Mouse (Mus musculus): ENCODE results near the gene Rasl11a. TPM values are rescaled to one million over a fixed set of nuclear protein-coding genes. Genes with fewer than 3 reads are reported as not detected.

The Rasl11a gene
- total RNA-seq, 2 experiments from 2014 or later, result 9.2 to 17.1 TPM

DNA sequence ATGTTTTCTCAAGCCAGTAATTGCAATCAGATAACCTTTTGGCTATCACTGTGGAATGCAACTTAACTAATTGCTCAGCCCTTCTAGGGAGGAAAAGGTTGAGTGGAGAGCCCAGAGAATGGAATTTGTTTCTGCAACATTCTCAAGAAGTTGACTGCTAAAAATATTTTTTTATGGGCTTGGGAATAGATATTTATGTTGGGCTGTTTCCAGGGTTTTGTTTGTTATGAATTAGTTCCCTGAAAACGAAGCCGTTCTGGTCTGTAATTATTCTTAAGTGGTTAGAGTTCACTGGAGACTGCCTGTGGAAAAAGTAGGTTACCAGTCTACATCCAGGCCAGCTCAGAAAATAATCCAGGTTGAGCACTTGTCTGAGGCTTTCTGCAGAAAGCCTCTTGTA is 1.6 kb downstream of the Rasl11a start:
- intact Hi-C loops (cut with DNase I), result loop anchor here (5.0 kb wide), 1 partner anchor 41 kb away; no protein-coding TSS in a partner anchor
- H3K27ac ChIP-seq, result no peak overlapping the region; the same call in 1 of the 2 replicates
- H3K4me3 ChIP-seq, result peak overlapping the region; percentile 66; the same call in 1 of the 2 replicates
- no peak for DNase-seq (ENCODE audit: extremely low spot score in 1 of 2, low spot score in 2 of 2)
- TF ChIP-seq CTCF (IDR thresholded peaks at IDR 0.05), result no peak

DNA sequence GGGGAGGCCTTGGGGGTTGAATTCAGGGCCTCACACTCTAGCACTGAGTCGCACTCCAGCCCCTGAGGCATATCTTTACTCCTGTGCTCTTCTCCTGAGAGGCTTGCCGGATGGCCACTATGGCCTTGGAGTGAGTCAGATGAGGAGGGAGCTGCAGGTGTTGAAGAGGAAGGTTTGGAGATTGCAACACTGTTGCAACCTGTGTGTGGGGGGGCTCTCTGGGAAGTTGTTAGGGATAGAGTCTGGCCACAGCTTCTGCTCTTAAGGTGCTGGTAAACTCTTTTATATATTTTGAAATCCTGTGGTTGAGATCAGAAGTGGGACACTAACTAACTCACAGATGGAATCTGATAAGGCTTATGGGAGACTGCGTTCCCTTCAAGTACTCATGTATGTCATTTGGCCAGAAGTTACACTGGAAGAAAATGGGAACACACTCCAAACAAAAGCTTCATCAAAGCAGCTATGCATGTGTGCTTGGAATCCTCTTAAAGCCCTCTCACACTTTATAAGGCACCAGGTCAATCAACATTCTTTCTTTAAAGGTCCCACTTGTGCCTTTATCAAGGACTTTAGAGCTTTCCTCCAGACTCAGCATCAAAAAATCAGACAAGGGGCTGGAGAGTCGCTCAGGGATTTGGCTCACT is 4.2 kb downstream of the Rasl11a start:
- no peak for DNase-seq (ENCODE audit: extremely low spot score in 1 of 2, low spot score in 2 of 2)
- TF ChIP-seq CTCF (IDR thresholded peaks at IDR 0.05), result no peak
- intact Hi-C loops (cut with DNase I), result loop anchor here (5.0 kb wide), 1 partner anchor 38 kb away; no protein-coding TSS in a partner anchor
- Histone ChIP-seq H3K4me3 (no peak overlapping the region), H3K27ac (no peak overlapping the region)

DNA sequence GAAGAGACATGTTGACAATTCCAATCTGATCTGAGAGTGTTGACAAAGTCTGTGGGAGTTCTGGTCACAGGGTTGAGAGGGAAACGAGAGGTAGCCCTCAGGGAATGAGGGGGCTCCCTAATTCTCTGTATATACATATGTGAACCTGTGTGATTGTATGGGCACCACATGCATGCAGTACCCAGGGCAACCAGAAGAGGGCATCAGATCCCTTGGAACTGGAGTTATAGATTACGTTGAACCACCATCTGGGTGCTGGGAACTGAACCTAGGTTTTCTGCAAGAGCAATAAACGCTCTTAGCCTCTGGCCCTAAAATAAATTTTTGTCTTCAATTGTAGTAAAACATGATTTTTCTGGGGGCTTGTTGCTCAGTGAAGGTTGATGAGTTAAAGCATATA is 11.2 kb downstream of the Rasl11a start:
- Histone ChIP-seq H3K4me3 (no peak overlapping the region), H3K27ac (no peak overlapping the region)
- TF ChIP-seq CTCF (IDR thresholded peaks at IDR 0.05), result peak; percentile 20
- no peak for DNase-seq (ENCODE audit: extremely low spot score in 1 of 2, low spot score in 2 of 2)
- intact Hi-C loops (cut with DNase I), result no loop called here

DNA sequence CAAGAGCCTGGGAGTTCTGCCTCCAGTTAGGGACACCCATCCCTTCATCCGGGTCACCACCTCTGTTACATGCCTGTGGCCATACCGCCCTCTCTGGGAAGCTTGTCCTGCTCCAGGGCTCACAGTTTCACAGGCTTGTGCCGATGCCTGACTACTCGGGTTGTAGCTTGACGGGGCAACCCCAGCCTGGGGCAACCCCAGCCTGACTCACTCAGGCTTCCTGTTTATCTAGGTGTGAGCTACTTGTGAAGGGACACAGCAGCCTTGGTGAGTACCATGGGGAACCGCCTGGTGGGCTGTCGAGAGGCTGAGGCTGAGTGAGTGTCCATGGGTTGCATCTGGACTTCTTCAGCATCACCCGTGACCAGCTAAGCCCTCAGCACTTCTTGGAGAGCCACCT is 12.7 kb downstream of the Rasl11a start:
- intact Hi-C loops (cut with DNase I), result no loop called here
- no peak overlapping the region for H3K27ac ChIP-seq
- no peak for DNase-seq (ENCODE audit: extremely low spot score in 1 of 2, low spot score in 2 of 2)
- TF ChIP-seq CTCF (IDR thresholded peaks at IDR 0.05), result no peak
- no peak overlapping the region for H3K4me3 ChIP-seq

DNA sequence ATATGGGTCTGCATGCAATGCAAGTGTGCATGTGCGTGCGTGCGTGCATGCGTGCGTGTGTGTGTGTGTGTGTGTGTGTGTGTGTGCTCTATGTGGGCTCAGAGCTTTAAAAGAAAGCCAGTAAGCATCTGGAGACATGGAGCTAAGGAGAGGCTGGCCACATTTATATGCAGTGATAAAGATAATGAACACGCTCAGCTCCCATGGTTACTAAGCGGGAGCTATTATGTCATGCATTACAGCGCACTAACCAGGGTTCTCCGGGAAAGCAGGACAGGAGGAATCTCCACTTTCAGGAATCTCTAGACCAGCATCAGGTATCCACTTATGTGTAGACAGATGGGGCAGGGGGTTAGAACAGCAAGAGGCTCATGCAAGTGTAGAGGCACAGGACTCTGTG is 13.9 kb downstream of the Rasl11a start:
- DNase-seq (ENCODE audit: extremely low spot score in 1 of 2, low spot score in 2 of 2), result no peak
- no peak overlapping the region for H3K27ac ChIP-seq
- intact Hi-C loops (cut with DNase I), result no loop called here
- TF ChIP-seq CTCF (IDR thresholded peaks at IDR 0.05), result no peak
- H3K4me3 ChIP-seq, result no peak overlapping the region

DNA sequence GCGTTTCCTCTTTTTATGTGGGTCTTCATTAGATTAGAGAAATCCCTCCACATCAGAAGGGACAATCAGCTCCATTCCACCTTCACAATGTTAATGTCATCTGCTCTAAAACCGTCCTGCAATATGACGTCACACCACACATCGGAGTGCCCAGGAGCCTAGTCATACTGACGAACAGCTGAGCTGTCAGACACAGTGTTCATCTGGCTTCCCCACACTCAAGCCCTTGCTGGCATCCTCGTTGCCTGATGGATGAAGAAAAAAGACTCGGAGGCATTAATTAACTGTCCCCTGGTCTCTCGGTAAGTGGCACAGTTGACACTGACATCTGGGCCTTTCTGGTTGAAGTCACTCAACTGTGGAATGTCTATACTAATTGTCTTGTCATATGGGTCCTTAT is 14.4 kb downstream of the Rasl11a start:
- no peak for TF ChIP-seq CTCF (IDR thresholded peaks at IDR 0.05)
- H3K27ac ChIP-seq, result no peak overlapping the region
- no peak overlapping the region for H3K4me3 ChIP-seq
- no peak for DNase-seq (ENCODE audit: extremely low spot score in 1 of 2, low spot score in 2 of 2)
- intact Hi-C loops (cut with DNase I), result no loop called here

DNA sequence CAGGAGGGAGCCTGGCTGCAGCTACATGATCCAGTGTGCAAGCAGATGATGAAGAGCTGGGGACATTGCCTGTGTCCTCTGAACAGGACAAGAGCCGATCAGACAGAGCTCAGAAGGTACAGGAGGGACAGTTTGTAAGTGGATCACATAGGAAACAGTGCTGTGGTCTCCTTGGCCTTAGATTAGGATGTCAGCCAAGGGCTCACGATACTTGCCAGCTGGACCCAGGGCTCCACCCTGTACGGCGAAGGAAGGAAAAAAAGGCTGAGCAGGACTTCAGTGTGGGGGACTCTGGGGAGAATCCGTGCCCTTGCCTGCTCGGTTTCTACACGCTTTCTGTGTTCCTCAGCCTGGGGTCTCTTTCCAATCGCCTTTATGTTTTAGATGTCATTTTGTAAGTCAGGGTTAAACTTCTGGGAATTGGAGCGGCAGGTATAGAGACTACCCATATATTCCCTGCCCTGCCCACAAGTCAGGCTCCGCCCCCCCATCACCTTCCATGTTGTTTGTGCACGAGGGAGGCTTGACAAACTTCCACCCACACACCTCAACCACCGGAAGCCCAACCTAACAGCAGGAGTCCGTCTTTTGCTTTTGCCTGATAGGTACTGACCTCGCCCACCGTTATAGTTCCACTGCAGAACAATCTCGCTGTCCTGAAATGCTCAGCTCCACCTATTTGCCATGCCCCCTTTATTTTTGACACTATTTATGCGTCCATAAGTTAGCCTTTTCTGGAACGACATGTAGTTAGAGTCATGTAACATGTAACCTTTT is 15.5 kb downstream of the Rasl11a start:
- no peak for DNase-seq (ENCODE audit: extremely low spot score in 1 of 2, low spot score in 2 of 2)
- intact Hi-C loops (cut with DNase I), result no loop called here
- no peak overlapping the region for H3K4me3 ChIP-seq
- H3K27ac ChIP-seq, result no peak overlapping the region
- TF ChIP-seq CTCF (IDR thresholded peaks at IDR 0.05), result no peak

DNA sequence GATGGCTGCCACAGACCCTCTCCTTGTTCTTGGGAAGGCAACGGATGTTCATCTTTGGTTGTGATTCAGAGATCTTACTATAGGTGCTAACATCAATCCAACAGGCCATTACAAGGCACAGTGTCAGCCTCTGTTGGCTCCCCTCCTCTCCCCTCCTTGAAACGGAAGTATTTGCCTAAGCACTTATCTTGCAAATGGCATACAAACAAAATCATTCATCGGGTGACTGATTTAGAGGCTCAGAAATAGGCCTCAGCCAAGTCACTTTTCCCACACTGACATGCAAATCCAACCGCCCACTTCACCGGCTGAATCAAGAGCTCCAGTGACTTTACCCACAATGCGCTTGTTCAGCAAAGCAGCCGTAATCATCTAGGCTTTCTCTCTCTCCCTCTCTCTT is 16.7 kb downstream of the Rasl11a start:
- DNase-seq (ENCODE audit: extremely low spot score in 1 of 2, low spot score in 2 of 2), result peak; percentile 58 to 68
- intact Hi-C loops (cut with DNase I), result no loop called here
- TF ChIP-seq CTCF (IDR thresholded peaks at IDR 0.05), result no peak
- no peak overlapping the region for H3K4me3 ChIP-seq
- H3K27ac ChIP-seq, result peak overlapping the region; percentile 68

DNA sequence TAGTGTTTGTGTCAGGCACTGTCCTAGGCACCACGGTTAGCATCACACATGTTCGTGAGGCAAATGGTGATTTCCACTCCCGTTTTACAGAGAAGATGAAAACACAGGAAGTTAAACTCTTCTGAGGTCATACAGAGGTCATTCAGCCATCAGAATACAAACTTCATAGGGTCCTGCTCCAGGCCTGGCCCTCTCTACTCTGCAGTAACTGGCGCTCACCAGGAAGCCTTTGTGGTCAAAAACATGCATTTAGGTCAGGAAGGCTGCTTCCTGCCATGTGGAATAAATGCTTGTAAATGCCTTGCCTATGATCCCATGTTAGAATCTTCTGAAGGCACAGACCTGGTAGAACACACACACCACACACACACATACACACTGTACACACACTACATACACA is 20.6 kb downstream of the Rasl11a start:
- Histone ChIP-seq H3K27ac (no peak overlapping the region), H3K4me3 (no peak overlapping the region)
- intact Hi-C loops (cut with DNase I), result no loop called here
- no peak for DNase-seq (ENCODE audit: extremely low spot score in 1 of 2, low spot score in 2 of 2)
- TF ChIP-seq CTCF (IDR thresholded peaks at IDR 0.05), result no peak

DNA sequence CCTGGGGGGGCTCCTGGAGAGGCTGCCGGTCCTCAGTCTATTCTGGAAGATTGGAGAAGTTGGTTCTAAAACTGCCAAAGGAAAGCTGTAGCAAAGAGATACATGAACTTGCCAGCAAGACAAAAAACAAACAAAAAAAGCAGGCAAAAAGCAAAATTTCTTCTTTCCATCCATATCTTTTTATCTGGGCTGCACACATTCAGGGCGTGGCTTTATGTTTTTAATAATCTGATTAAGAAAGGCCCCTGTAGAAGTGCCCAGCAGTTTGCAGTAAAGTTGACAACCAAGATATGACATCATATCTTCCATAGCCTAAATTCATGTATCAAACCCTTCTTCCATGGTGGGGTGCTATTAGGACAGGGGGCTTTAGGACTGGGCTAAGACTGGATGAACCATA is 21.4 kb downstream of the Rasl11a start:
- Histone ChIP-seq H3K27ac (no peak overlapping the region), H3K4me3 (no peak overlapping the region)
- intact Hi-C loops (cut with DNase I), result loop anchor here (2.0 kb wide), 1 partner anchor 21 kb away; the partner anchor contains the start of gene Rasl11a
- no peak for DNase-seq (ENCODE audit: extremely low spot score in 1 of 2, low spot score in 2 of 2)
- no peak for TF ChIP-seq CTCF (IDR thresholded peaks at IDR 0.05)

DNA sequence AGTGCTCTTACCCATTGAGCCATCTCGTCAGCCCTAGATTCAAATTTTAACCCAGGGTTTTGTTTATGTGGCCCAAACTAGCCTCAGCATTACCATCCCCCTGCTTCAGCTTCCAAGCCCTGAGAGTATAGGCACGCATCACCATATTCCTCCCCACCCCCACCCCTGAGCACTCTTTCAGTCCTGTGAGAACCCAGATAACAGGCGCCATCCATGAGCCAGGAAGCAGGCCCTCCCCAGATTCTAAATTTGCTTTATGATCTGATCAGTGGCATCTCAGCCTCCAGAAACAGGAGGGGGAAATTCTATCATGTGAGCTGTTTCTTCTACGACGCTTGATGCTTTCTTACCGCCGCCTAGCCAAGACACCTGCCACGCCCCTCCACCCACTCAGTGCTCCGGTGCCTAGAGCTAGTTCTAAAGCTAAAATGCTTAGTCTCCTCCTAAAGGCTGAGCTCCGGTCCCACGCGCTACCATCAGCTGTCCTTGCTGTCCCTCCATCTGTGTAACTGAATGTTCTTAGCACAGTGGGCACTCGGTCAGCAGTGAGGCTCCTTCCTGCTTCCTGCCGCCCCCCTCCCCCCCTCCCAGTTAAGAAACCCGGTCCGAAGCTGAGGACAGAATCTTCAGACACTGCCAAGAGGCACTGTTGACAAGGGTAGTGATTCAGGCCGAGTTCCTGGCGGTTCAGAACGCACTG is 22.5 kb downstream of the Rasl11a start:
- no peak for TF ChIP-seq CTCF (IDR thresholded peaks at IDR 0.05)
- peak; percentile 82 to 87 for DNase-seq (ENCODE audit: extremely low spot score in 1 of 2, low spot score in 2 of 2)
- intact Hi-C loops (cut with DNase I), result loop anchor here (2.0 kb wide), 1 partner anchor 23 kb away; the partner anchor contains the start of gene Rasl11a
- Histone ChIP-seq H3K27ac (peak overlapping the region; percentile 77), H3K4me3 (no peak overlapping the region)

DNA sequence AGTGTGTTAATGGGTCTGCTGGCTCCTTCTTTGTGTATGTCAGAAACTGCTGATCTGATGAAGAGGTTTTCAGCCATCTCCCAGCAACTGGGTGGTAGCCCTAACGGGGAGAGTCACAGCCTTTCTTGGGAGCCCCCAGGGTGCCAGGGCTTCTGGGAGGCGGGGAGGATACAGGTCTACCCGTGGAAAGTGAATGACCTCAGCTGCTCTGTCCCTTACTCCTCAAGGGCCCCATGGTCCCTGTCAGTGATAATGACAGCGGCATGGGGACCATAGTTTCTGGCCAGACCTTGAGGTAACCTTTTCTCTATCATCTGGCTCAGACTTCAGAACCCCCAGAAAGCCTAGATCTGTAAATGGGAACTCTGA is 23.1 kb downstream of the Rasl11a start:
- no peak overlapping the region for H3K4me3 ChIP-seq
- no peak for TF ChIP-seq CTCF (IDR thresholded peaks at IDR 0.05)
- no peak for DNase-seq (ENCODE audit: extremely low spot score in 1 of 2, low spot score in 2 of 2)
- intact Hi-C loops (cut with DNase I), result loop anchor here (2.0 kb wide), 1 partner anchor 23 kb away; the partner anchor contains the start of gene Rasl11a
- H3K27ac ChIP-seq, result peak overlapping the region; percentile 77

Measured in left cerebral cortex, adult 2 months (tissue).